Mouse (Mus musculus): ENCODE measurements at regions not wholly inside any gene's neighbourhood (a gene's known extent, or its start where the extent isn't known, plus 50 kb on each side); places are given as distances from the start of the nearest gene placed in this dataset.

DNA sequence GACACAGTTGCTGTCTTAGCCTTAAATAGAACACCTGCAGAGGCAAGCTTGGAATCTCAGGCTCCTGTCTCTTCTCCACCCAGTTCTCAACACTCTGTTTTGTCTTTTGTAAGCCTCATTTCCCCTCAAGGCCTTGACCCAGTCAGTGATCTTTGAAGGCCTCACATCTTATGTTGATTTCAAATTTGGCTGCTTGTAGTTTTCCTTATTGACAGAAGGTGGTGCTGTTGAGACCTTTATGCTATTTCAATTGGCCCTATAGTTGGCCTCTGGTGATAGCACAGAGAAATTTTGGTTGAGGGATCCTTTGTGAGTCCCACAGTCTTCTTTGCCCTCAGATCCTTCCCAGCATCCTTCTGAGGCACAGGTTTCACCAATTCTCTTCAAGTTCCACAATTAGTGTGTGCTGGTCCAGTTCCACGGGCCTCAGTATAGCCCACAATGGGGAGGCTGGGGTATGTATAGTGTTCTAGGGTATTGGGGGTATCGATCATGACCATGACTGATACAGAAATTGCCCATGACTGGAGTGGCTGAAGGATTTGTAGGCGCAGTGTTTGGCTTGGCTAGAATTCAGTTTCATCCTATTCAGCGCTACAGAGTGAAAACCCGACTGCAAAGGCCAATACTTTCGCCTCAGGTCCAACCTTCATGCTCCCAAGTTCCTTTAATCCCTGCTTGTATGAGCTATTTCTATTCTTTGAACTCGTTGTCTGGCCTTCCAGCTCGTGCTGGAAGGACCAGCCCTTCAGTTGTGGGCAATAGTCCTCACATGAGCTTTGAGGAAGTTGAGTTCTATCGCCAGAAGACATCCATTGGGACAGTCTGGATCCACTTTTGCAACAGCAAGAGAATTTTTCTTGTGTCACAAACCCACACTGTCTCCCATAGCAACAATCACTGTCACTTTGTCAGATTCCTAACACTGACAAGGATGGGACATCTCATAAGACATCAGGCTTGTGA is 110.3 kb downstream of the 4933412E24Rik start:
- no peaks in the 10 kb centered on the region for H3K36me3 ChIP-seq (ENCODE audit: insufficient read depth, low read length)
- no peaks in the 10 kb centered on the region for H3K4me1 ChIP-seq (ENCODE audit: insufficient read depth, low read depth, low read length)
- H3K9me3 ChIP-seq (ENCODE audit: low read length), result no peaks in the 10 kb centered on the region
- H3K9ac ChIP-seq (replicated peaks; ENCODE audit: low read depth), result no peak overlapping the region
- DNase-seq (ENCODE audit: low spot score), result peak; percentile 60
- no peak for ATAC-seq
- TF ChIP-seq CTCF (IDR thresholded peaks at IDR 0.05) (peak; percentile 79), EP300 (IDR thresholded peaks at IDR 0.05) (no peak)
- 75% methylated on average over 9 of the region's 9 CpGs for WGBS
- H3K27me3 ChIP-seq (replicated peaks; ENCODE audit: insufficient read depth, low read length), result no peaks in the 10 kb centered on the region
- no peak overlapping the region for H3K4me3 ChIP-seq (ENCODE audit: low read depth, low read length)
- H3K27ac ChIP-seq (ENCODE audit: low read length), result no peak overlapping the region
- H3K4me2 ChIP-seq (replicated peaks; ENCODE audit: low read depth, low read length), result no peak overlapping the region

DNA sequence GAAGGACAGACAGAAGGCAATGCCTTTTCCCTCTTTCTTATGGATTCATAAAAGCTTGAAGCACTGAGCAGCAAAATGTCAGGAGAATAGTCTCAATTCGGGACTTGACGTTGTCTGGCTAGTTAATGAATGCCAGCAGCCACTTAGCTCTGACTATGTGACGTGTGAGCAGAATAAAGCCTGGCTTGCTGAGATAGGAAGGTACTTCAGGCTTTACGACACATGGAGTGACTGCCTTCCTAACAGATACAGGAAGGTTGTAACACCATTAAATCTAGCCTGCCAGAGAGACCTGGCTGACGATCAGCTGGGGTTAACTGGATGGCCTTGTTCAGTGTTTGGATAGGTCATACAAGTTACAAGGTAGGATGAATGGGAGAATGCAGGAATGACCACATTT is 111.7 kb downstream of the 4933412E24Rik start:
- Histone ChIP-seq H3K27ac (ENCODE audit: low read length) (no peak overlapping the region), H3K4me3 (ENCODE audit: low read depth, low read length) (no peak overlapping the region), H3K9ac (replicated peaks; ENCODE audit: low read depth) (no peak overlapping the region), H3K27me3 (replicated peaks; ENCODE audit: insufficient read depth, low read length) (no peaks in the 10 kb centered on the region), H3K4me2 (replicated peaks; ENCODE audit: low read depth, low read length) (no peak overlapping the region), H3K36me3 (ENCODE audit: insufficient read depth, low read length) (no peaks in the 10 kb centered on the region), H3K4me1 (ENCODE audit: insufficient read depth, low read depth, low read length) (no peaks in the 10 kb centered on the region), H3K9me3 (ENCODE audit: low read length) (no peaks in the 10 kb centered on the region)
- 42% methylated on average over 5 of the region's 5 CpGs for WGBS
- ATAC-seq, result no peak
- TF ChIP-seq CTCF (IDR thresholded peaks at IDR 0.05) (no peak), EP300 (IDR thresholded peaks at IDR 0.05) (no peak)
- peak; percentile 27 for DNase-seq (ENCODE audit: low spot score)

DNA sequence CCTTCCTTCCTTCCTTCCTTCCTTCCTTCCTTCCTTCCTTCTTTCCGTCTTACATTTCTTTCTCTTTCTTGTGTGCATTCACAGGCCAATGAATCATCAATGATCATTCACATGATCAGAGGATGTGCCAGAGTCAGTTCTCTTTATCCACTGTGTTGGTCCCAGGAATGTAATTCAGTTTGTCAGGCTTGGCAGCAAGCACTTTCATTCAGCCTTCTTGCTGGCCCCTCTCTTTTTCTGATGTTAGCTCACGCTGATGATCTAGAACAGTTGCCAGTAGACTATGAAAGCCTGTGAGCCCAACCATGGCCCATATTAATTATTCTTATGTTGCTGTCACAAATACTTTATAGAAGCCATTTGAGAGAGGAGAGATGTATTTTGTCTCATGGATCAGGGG is 127.4 kb downstream of the 4933412E24Rik start:
- TF ChIP-seq CTCF (IDR thresholded peaks at IDR 0.05) (no peak), EP300 (IDR thresholded peaks at IDR 0.05) (no peak)
- ATAC-seq (no peak), DNase-seq (ENCODE audit: low spot score) (no peak)
- Histone ChIP-seq H3K4me2 (replicated peaks; ENCODE audit: low read depth, low read length) (no peak overlapping the region), H3K9me3 (ENCODE audit: low read length) (no peaks in the 10 kb centered on the region), H3K4me3 (ENCODE audit: low read depth, low read length) (no peak overlapping the region), H3K9ac (replicated peaks; ENCODE audit: low read depth) (no peak overlapping the region), H3K27ac (ENCODE audit: low read length) (no peak overlapping the region), H3K36me3 (ENCODE audit: insufficient read depth, low read length) (no peaks in the 10 kb centered on the region), H3K27me3 (replicated peaks; ENCODE audit: insufficient read depth, low read length) (no peaks in the 10 kb centered on the region), H3K4me1 (ENCODE audit: insufficient read depth, low read depth, low read length) (no peaks in the 10 kb centered on the region)
- WGBS, result 89% methylated on average over 2 of the region's 2 CpGs

DNA sequence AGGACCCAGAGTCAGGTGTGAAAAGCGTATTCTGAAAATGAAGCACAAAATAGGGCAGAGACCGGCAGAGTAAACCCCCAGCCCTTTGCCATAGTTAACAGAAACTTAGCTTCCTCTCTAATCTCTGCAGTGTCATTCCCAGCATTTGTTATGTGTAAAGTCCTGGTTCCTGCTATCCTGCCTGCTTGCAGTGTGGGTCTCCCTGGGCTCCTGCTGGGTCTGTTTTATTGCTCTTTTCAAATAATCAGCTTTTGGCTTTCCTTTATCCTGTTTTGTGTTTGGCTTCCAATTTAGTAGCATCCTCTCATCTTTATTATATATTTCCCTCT is 128.3 kb downstream of the 4933412E24Rik start:
- no peaks in the 10 kb centered on the region for H3K27me3 ChIP-seq (replicated peaks; ENCODE audit: insufficient read depth, low read length)
- H3K4me1 ChIP-seq (ENCODE audit: insufficient read depth, low read depth, low read length), result no peaks in the 10 kb centered on the region
- no peaks in the 10 kb centered on the region for H3K9me3 ChIP-seq (ENCODE audit: low read length)
- no peak for TF ChIP-seq CTCF (IDR thresholded peaks at IDR 0.05)
- no peak for TF ChIP-seq EP300 (IDR thresholded peaks at IDR 0.05)
- H3K4me2 ChIP-seq (replicated peaks; ENCODE audit: low read depth, low read length), result no peak overlapping the region
- WGBS, result 39% methylated on average over 2 of the region's 2 CpGs
- no peaks in the 10 kb centered on the region for H3K36me3 ChIP-seq (ENCODE audit: insufficient read depth, low read length)
- DNase-seq (ENCODE audit: low spot score), result no peak
- no peak for ATAC-seq
- H3K27ac ChIP-seq (ENCODE audit: low read length), result no peak overlapping the region
- no peak overlapping the region for H3K9ac ChIP-seq (replicated peaks; ENCODE audit: low read depth)
- no peak overlapping the region for H3K4me3 ChIP-seq (ENCODE audit: low read depth, low read length)

DNA sequence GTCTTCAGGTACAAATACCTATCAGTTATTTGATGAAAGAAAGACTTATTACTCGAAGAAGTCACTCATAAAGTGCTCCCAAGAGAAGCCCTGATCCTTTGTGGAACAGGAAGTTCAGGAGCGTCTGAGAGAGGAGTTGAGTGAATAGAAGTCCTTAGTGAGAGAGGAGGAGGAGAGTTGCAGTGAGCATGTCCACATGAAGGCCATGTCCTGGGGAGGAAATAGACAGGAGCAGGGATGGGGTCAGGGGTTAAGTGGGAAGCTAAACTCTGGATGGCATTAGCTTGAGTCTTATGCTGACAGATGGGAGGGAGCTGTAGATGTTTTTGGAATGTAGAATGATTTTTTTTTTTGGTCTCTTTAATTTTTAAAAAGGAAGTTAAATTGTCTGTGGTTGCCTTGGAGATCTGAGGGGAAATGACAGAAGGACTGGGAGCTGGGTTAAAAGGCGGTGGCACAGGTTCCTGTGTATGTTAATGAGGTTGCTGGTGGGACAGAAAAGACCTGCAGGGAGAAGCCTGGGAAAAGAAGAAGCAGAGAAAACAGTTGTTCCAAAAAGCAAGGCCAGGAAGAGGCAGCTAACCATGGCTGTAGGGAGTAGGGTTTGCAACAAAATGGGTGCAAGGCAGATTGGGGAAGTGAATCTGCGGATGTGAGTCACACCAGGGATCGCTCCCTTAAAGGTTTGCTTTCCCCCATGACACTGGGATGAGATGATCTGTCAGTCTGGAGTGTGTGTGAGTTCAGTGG is 128.9 kb downstream of the 4933412E24Rik start:
- Histone ChIP-seq H3K9me3 (ENCODE audit: low read length) (no peaks in the 10 kb centered on the region), H3K4me1 (ENCODE audit: insufficient read depth, low read depth, low read length) (no peaks in the 10 kb centered on the region), H3K27me3 (replicated peaks; ENCODE audit: insufficient read depth, low read length) (no peaks in the 10 kb centered on the region), H3K9ac (replicated peaks; ENCODE audit: low read depth) (no peak overlapping the region), H3K27ac (ENCODE audit: low read length) (no peak overlapping the region), H3K36me3 (ENCODE audit: insufficient read depth, low read length) (no peaks in the 10 kb centered on the region), H3K4me3 (ENCODE audit: low read depth, low read length) (no peak overlapping the region), H3K4me2 (replicated peaks; ENCODE audit: low read depth, low read length) (no peak overlapping the region)
- WGBS, result 41% methylated on average over 5 of the region's 5 CpGs
- no peak for DNase-seq (ENCODE audit: low spot score)
- no peak for TF ChIP-seq EP300 (IDR thresholded peaks at IDR 0.05)
- no peak for TF ChIP-seq CTCF (IDR thresholded peaks at IDR 0.05)
- ATAC-seq, result no peak

DNA sequence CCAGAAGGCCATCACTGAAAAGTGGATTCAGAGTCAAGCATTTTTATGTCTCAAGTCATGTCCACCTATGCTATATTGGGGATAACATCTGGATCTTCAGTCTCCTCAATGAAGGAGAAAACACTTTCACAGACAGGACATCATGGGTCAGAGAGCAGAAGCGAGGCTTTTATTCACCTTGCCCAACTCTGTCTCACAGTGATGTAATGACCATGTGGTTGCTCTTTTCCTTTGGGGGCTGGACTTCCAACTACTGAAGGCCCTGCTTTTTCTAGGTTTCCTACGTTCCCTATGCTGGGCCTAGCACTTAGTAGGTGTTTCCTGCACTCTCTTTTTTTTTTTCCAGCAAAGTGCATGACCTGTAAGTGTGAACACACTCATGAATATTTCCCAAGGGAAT is 130.4 kb downstream of the 4933412E24Rik start:
- Histone ChIP-seq H3K4me1 (ENCODE audit: insufficient read depth, low read depth, low read length) (no peaks in the 10 kb centered on the region), H3K27me3 (replicated peaks; ENCODE audit: insufficient read depth, low read length) (no peaks in the 10 kb centered on the region), H3K4me2 (replicated peaks; ENCODE audit: low read depth, low read length) (no peak overlapping the region), H3K4me3 (ENCODE audit: low read depth, low read length) (no peak overlapping the region), H3K9ac (replicated peaks; ENCODE audit: low read depth) (no peak overlapping the region), H3K27ac (ENCODE audit: low read length) (no peak overlapping the region), H3K36me3 (ENCODE audit: insufficient read depth, low read length) (no peaks in the 10 kb centered on the region), H3K9me3 (ENCODE audit: low read length) (no peaks in the 10 kb centered on the region)
- ATAC-seq (no peak), DNase-seq (ENCODE audit: low spot score) (no peak)
- TF ChIP-seq CTCF (IDR thresholded peaks at IDR 0.05) (no peak), EP300 (IDR thresholded peaks at IDR 0.05) (no peak)
- WGBS, result 79% methylated on average over 2 of the region's 2 CpGs
